Mouse (Mus musculus): ENCODE measurements around the gene Crx.

GRCm38 (mm10) chr7:15914751-15915150 is 35.0 kb upstream of the Crx start:
- TF ChIP-seq GATA1 (IDR thresholded peaks at IDR 0.05; ENCODE audit: borderline replicate concordance, low read length) (no peak), FLI1 (IDR thresholded peaks at IDR 0.05; ENCODE audit: low read length) (no peak)
